Mouse (Mus musculus) ES-Bruce4 (cell line): Measurements from ENCODE around the gene Gm9736.

Experiments used
- CTCF ChIP-seq: IDR thresholded peaks from one replicate; pipeline ENCODE4 v1.8.1; 2011; ENCODE audit warnings: low read depth, low read length
- POLR2A ChIP-seq: IDR thresholded peaks from one replicate; pipeline ENCODE4 v1.8.1; 2011; ENCODE audit warnings: low read length; ENCODE audit not compliant: insufficient read depth

- TF ChIP-seq CTCF (no peak), POLR2A (no peak)
Observed at GRCm38 (mm10) chr10:77713734-77714133, 37.4 kb downstream of the Gm9736 start.
